Mouse (Mus musculus): ENCODE data around the gene Myo1e. TPM values are rescaled to one million over a fixed set of nuclear protein-coding genes. Genes with fewer than 3 reads are reported as not detected.

Myo1e gene
- polyA plus RNA-seq, 1 experiment from 2014 or later, result 18.4 TPM

DNA sequence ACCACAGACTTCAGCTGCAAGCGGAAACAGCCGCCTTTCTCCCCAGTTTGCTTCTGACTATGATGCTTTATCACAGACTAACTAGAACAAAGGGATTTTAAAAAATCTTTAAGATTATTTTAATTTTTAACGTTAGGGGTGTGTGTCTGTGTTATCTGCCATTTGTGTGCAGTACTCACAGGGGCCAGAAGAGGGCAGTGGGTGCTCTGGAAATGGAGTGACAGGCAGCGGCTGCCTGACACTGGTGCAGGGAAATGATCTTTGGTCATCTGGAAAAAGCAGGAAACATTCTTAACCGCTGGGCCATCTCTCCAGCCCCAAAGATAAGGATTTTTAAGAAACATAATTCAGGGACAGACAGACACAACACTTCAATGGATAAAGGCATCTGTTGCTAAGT lies 4.4 kb upstream of the Myo1e start:
- no peak for ATAC-seq
- no peak overlapping the region for H3K4me3 ChIP-seq (replicated peaks)
- H3K36me3 ChIP-seq, result no peaks in the 10 kb centered on the region
- 58% methylated on average over 5 of the region's 5 CpGs for WGBS
- H3K4me2 ChIP-seq (replicated peaks), result no peak overlapping the region
- no peak overlapping the region for H3K27ac ChIP-seq
- no peak overlapping the region for H3K9ac ChIP-seq
- H3K9me3 ChIP-seq, result no peaks in the 10 kb centered on the region
- no peaks in the 10 kb centered on the region for H3K4me1 ChIP-seq (replicated peaks)
- H3K27me3 ChIP-seq (replicated peaks), result no peaks in the 10 kb centered on the region

- H3K4me2 ChIP-seq (replicated peaks), result no peak overlapping the region
- no peaks in the 10 kb centered on the region for H3K9me3 ChIP-seq
- no peak overlapping the region for H3K9ac ChIP-seq
- H3K4me1 ChIP-seq (replicated peaks), result 0 out of 2 replicates have a peak, but pooled peaks cover 4% of the 10 kb centered on the region
- no peak overlapping the region for H3K27ac ChIP-seq
- ATAC-seq, result no peak
- H3K36me3 ChIP-seq, result no peaks in the 10 kb centered on the region
- H3K27me3 ChIP-seq (replicated peaks), result no peaks in the 10 kb centered on the region
- no peak overlapping the region for H3K4me3 ChIP-seq (replicated peaks)
- WGBS, result 73% methylated on average over 15 of the region's 15 CpGs
Observed at GRCm38 (mm10) chr9:70203267-70204076, 3.7 kb upstream of the Myo1e start.

- Histone ChIP-seq H3K9me3 (no peaks in the 10 kb centered on the region), H3K4me3 (replicated peaks) (peak overlapping the region; percentile 77), H3K27ac (peak overlapping the region; percentile 89), H3K36me3 (no peaks in the 10 kb centered on the region), H3K4me2 (replicated peaks) (peak overlapping the region; percentile 98), H3K4me1 (replicated peaks) (peaks cover 14% of the 10 kb centered on the region), H3K9ac (peak overlapping the region; percentile 77), H3K27me3 (replicated peaks) (no peaks in the 10 kb centered on the region)
- ATAC-seq, result peak; percentile 64
- under 1% methylated on average over 26 of the region's 26 CpGs for WGBS
Observed at GRCm38 (mm10) chr9:70207981-70208521, 901 bp downstream of the Myo1e start.

DNA sequence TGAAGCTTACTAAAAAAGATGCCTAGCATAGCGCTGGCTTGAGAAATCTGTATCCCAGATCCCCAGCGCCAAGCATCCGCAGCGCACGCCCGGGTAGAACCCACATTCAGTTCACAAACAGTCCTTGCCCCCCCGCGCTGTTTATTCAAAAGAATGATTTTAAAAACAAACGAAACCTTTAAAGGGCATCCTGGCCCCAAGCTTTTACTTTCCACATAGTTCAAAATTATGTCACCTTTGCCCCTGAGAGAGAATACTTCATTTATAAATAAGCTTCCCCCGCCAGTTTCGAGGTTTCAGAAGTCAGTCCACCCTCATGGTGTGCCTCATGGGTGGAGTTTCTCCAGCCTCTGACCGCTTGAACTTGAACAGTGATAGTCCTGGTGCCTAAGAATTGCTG lies 1.6 kb downstream of the Myo1e start:
- ATAC-seq, result no peak
- H3K9me3 ChIP-seq, result no peaks in the 10 kb centered on the region
- H3K36me3 ChIP-seq, result no peaks in the 10 kb centered on the region
- H3K9ac ChIP-seq, result peak overlapping the region; percentile 77
- H3K27me3 ChIP-seq (replicated peaks), result no peaks in the 10 kb centered on the region
- peak overlapping the region; percentile 77 for H3K4me3 ChIP-seq (replicated peaks)
- no peak overlapping the region for H3K27ac ChIP-seq
- WGBS, result 22% methylated on average over 12 of the region's 12 CpGs
- H3K4me1 ChIP-seq (replicated peaks), result peaks cover 14% of the 10 kb centered on the region
- H3K4me2 ChIP-seq (replicated peaks), result peak overlapping the region; percentile 98

- ATAC-seq, result no peak
- Histone ChIP-seq H3K36me3 (no peaks in the 10 kb centered on the region), H3K27ac (no peak overlapping the region)
Observed at GRCm38 (mm10) chr9:70209296-70210049, 2.3 kb downstream of the Myo1e start.

DNA sequence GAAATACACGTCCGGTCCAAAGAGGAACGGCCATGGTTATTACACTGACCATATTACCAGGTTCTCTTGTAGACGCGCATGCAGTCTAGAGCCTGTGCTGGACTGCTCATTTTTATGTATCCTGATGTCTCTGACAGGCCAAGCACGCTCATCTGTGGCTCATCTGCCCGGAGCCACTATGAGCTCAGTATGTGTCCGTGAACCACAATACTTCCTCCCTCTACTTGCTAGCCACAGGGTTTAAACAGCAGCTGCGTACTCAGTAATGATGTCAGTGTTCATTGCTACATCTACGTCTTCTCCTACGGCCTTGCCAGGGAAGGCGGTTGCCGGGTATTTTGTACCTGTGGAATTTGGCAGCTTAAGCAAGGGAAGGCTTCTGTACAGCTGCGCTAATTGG lies 4.5 kb downstream of the Myo1e start:
- peaks cover 14% of the 10 kb centered on the region for H3K4me1 ChIP-seq (replicated peaks)
- WGBS, result 86% methylated on average over 14 of the region's 14 CpGs
- H3K27ac ChIP-seq, result no peak overlapping the region
- no peak overlapping the region for H3K4me3 ChIP-seq (replicated peaks)
- H3K9me3 ChIP-seq, result no peaks in the 10 kb centered on the region
- H3K9ac ChIP-seq, result no peak overlapping the region
- ATAC-seq, result no peak
- H3K36me3 ChIP-seq, result no peaks in the 10 kb centered on the region
- H3K27me3 ChIP-seq (replicated peaks), result no peaks in the 10 kb centered on the region
- no peak overlapping the region for H3K4me2 ChIP-seq (replicated peaks)

More at GRCm38 (mm10) chr9:70209296-70210049, 2.3 kb downstream of the Myo1e start:
- Histone ChIP-seq H3K4me1 (replicated peaks) (peaks cover 14% of the 10 kb centered on the region), H3K4me2 (replicated peaks) (peak overlapping the region; percentile 98), H3K4me3 (replicated peaks) (peak overlapping the region; percentile 77; the same call in 1 of the 2 replicates), H3K9me3 (no peaks in the 10 kb centered on the region), H3K27me3 (replicated peaks) (no peaks in the 10 kb centered on the region), H3K9ac (no peak overlapping the region)
- WGBS, result 71% methylated on average over 8 of the region's 8 CpGs

- WGBS, result 73% methylated on average over 6 of the region's 6 CpGs
- H3K36me3 ChIP-seq, result no peaks in the 10 kb centered on the region
- H3K27ac ChIP-seq, result no peak overlapping the region
- no peaks in the 10 kb centered on the region for H3K9me3 ChIP-seq
- no peak for ATAC-seq
- no peak overlapping the region for H3K4me3 ChIP-seq (replicated peaks)
- no peaks in the 10 kb centered on the region for H3K27me3 ChIP-seq (replicated peaks)
- H3K4me1 ChIP-seq (replicated peaks), result peaks cover 12% of the 10 kb centered on the region
- no peak overlapping the region for H3K4me2 ChIP-seq (replicated peaks)
- no peak overlapping the region for H3K9ac ChIP-seq
Observed at GRCm38 (mm10) chr9:70216517-70216916, 9.4 kb downstream of the Myo1e start.

DNA sequence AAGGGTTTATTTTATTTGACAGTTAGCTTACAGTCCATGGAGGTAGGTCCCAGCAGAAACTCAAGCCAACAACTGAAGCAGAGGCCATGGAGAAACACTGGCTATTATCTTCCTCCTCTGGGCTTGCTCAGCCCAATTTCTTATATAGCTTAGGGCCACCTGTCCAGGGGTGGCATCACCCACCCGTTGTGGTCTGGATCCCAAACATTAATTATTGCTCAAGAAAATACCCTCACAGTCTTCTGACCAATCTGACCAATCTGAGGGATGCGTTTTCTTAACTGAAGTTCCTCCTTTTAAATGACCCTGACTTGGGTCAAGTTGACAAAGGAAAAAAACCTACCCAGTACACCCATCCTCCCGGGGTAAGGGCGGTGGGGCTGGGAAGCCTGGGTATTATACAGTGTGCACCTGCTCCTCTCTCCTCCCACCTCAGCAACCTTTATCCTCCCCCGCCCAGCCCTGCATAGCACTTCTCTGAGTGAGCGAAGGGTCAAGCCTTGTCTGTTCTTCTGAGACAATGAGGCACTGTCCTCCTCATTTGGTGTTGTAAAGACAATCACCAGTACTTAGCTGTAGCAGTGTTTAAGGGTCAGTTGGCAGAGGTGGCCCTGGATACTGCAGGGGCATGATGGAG lies 12.3 kb downstream of the Myo1e start:
- no peak overlapping the region for H3K27ac ChIP-seq
- H3K27me3 ChIP-seq (replicated peaks), result no peaks in the 10 kb centered on the region
- peaks cover 27% of the 10 kb centered on the region for H3K4me1 ChIP-seq (replicated peaks)
- WGBS, result 51% methylated on average over 6 of the region's 6 CpGs
- H3K9me3 ChIP-seq, result no peaks in the 10 kb centered on the region
- no peak overlapping the region for H3K4me3 ChIP-seq (replicated peaks)
- ATAC-seq, result peak; percentile 95
- 0 out of 2 replicates have a peak overlapping the region, but pooled peaks have one; percentile 9 for H3K4me2 ChIP-seq (replicated peaks)
- no peaks in the 10 kb centered on the region for H3K36me3 ChIP-seq
- H3K9ac ChIP-seq, result no peak overlapping the region

GRCm38 (mm10) chr9:70220461-70221170 lies 13.5 kb downstream of the Myo1e start:
- Histone ChIP-seq H3K4me1 (replicated peaks) (peaks cover 27% of the 10 kb centered on the region), H3K4me2 (replicated peaks) (no peak overlapping the region), H3K9ac (no peak overlapping the region), H3K27ac (no peak overlapping the region), H3K27me3 (replicated peaks) (no peaks in the 10 kb centered on the region), H3K36me3 (no peaks in the 10 kb centered on the region), H3K9me3 (no peaks in the 10 kb centered on the region), H3K4me3 (replicated peaks) (no peak overlapping the region)
- ATAC-seq, result no peak
- 64% methylated on average over 7 of the region's 7 CpGs for WGBS

DNA sequence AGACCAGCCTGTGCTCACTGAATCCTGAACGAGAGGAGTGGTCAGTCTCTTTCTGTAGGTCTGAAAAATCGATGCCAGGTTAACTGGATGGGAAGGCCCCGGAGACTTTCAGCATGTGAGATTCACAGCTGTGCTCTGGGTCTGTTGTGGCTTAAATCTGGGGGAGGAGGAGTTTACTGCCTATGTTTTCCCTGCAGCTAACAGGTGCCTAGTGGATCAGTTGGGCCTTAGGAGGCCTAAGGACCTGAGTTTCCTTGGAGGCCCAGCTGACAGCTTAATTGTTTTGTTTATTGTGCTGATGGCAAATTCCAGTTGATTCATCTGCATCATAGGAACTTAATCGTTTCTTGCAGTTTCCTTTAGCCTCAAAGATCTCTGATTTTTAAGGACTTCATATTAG lies 16.0 kb downstream of the Myo1e start:
- no peak overlapping the region for H3K4me2 ChIP-seq (replicated peaks)
- H3K9me3 ChIP-seq, result no peaks in the 10 kb centered on the region
- WGBS, result 85% methylated on average over 4 of the region's 4 CpGs

GRCm38 (mm10) chr9:70224046-70224445 lies 16.9 kb downstream of the Myo1e start:
- 49% methylated on average over 4 of the region's 4 CpGs for WGBS
- H3K9ac ChIP-seq, result no peak overlapping the region
- no peak overlapping the region for H3K4me2 ChIP-seq (replicated peaks)

More for the DNA sequence above, 16.0 kb downstream of the Myo1e start:
- Histone ChIP-seq H3K4me1 (replicated peaks) (peaks cover 27% of the 10 kb centered on the region), H3K27me3 (replicated peaks) (no peaks in the 10 kb centered on the region), H3K9ac (no peak overlapping the region), H3K27ac (no peak overlapping the region), H3K36me3 (no peaks in the 10 kb centered on the region), H3K4me3 (replicated peaks) (no peak overlapping the region)
- no peak for ATAC-seq

More at GRCm38 (mm10) chr9:70224046-70224445, 16.9 kb downstream of the Myo1e start:
- H3K4me1 ChIP-seq (replicated peaks), result peaks cover 25% of the 10 kb centered on the region
- peak overlapping the region; percentile 14; the same call in 1 of the 2 replicates for H3K27ac ChIP-seq
- no peak overlapping the region for H3K4me3 ChIP-seq (replicated peaks)
- no peaks in the 10 kb centered on the region for H3K27me3 ChIP-seq (replicated peaks)
- no peaks in the 10 kb centered on the region for H3K36me3 ChIP-seq
- no peak for ATAC-seq
- H3K9me3 ChIP-seq, result no peaks in the 10 kb centered on the region
